Mouse (Mus musculus) spleen, adult 2 months (tissue): ENCODE data around the gene Ess2. TPM values are rescaled to one million over a fixed set of nuclear protein-coding genes. Genes with fewer than 3 reads are reported as not detected.

ENCODE experiments used
- DNase-seq, 2 experiments: peaks; one replicate each; pipeline versions ENCODE4 v3.0.0 to v3.0.0-alpha.2; 2012 to 2021; ENCODE audit warnings: low spot score in 2 of 2, low read depth in 1 of 2
- H3K27ac ChIP-seq: fragments of 200-500 bp; 2 replicates; pipeline ENCODE4 v1.5.1; 2012; ENCODE audit warnings: low read length, inconsistent platforms; ENCODE audit not compliant: insufficient read depth
- H3K27me3 ChIP-seq: fragments of 200-500 bp; 2 replicates; pipeline ENCODE4 v1.6.1; 2012; ENCODE audit warnings: mild to moderate bottlenecking, moderate library complexity, low read length, inconsistent platforms; ENCODE audit not compliant: control insufficient read depth, insufficient read depth
- H3K36me3 ChIP-seq: fragments of 200-500 bp; 2 replicates; pipeline ENCODE4 v1.6.1; 2012; ENCODE audit warnings: mild to moderate bottlenecking, low read length, inconsistent platforms; ENCODE audit not compliant: control insufficient read depth, insufficient read depth
- H3K4me1 ChIP-seq: fragments of 200-500 bp; 2 replicates; pipeline ENCODE4 v1.6.1; 2011; ENCODE audit warnings: inconsistent platforms; ENCODE audit not compliant: control insufficient read depth, insufficient read depth, insufficient read length
- H3K4me3 ChIP-seq: fragments of 200-500 bp; 2 replicates; pipeline ENCODE4 v1.5.1; 2011; ENCODE audit warnings: mild to moderate bottlenecking, inconsistent platforms; ENCODE audit not compliant: insufficient read depth, insufficient read length; ENCODE audit errors: extremely low read depth
- CTCF ChIP-seq: fragments of 200-500 bp; IDR thresholded peaks from 2 replicates; pipeline ENCODE4 v1.5.1; 2011; ENCODE audit warnings: mild to moderate bottlenecking, inconsistent platforms; ENCODE audit not compliant: insufficient read depth, insufficient read length, insufficient replicate concordance; ENCODE audit errors: extremely low read depth
- POLR2A ChIP-seq: fragments of 200-500 bp; IDR thresholded peaks from 2 replicates; pipeline ENCODE4 v1.6.1; 2011; ENCODE audit warnings: low read depth, low read length, inconsistent platforms
- WGBS: fragments of 180-500 bp; shearing (Covaris S2); methylation state at CpG from one replicate; pipeline ENCODE4 v1.1.7; 2018; 5-methylcytosine and 5-hydroxymethylcytosine counted together
- polyA plus RNA-seq: library from polyadenylated mRNA; depleted of rRNA; stranded (reverse); fragments of >200 nt; gene quantifications from 2 replicates; pipeline ENCODE4 v1.2.3, GENCODE M21; 2012

Gene Ess2
- polyA plus RNA-seq, 1 experiment, result 19.3 TPM

DNA sequence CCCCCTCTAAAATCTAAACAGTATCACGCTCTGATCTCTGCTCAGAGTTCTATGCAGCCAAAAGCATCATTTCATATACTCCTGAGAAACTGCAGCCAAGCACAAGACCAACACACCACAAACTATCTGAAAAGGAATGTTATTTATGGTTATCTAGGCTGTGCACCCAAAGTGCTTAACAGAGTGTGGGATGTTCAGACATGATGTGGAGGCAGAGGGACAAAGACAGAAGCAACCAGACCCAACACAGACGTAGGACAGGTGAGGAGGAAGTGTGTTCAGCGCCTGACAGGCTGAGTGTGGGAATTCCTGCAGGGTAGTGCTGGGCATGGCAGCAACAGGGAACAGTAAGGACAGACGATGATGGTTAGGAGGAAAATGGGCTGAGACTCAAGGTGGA lies 31.6 kb downstream of the Ess2 start:
- no peaks in the 10 kb centered on the region for H3K4me1 ChIP-seq
- no peak overlapping the region for H3K27ac ChIP-seq
- no peak for DNase-seq
- no peak overlapping the region for H3K4me3 ChIP-seq
- H3K36me3 ChIP-seq, result no peaks in the 10 kb centered on the region; the same call in 1 of the 2 replicates
- WGBS, result 94% methylated on average over 4 of the region's 4 CpGs
- H3K27me3 ChIP-seq, result no peaks in the 10 kb centered on the region
- TF ChIP-seq CTCF (no peak), POLR2A (no peak)

DNA sequence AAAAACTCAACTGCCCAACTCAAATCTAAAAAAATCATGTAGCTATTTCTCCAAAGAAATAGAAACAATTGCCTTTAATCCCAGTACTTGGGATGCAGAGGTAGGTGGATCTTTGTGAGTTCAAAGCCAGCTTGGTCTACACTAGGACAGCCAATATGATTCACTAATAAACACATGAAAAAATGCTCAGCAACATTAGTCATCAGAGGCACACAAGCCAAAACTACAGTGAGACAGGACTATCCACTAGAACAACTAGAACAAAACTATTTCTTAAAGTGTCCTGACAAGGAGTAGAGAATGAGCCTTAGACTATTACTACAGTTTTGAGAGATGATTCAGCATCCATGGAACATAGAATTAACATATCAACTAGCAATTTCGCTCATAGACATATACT lies 35.1 kb downstream of the Ess2 start:
- TF ChIP-seq POLR2A (no peak), CTCF (no peak)
- Histone ChIP-seq H3K4me3 (no peak overlapping the region), H3K4me1 (no peaks in the 10 kb centered on the region), H3K27ac (no peak overlapping the region), H3K27me3 (no peaks in the 10 kb centered on the region), H3K36me3 (peaks cover 6% of the 10 kb centered on the region)
- WGBS, result 88% methylated on average over 1 of the region's 1 CpGs
- no peak for DNase-seq

DNA sequence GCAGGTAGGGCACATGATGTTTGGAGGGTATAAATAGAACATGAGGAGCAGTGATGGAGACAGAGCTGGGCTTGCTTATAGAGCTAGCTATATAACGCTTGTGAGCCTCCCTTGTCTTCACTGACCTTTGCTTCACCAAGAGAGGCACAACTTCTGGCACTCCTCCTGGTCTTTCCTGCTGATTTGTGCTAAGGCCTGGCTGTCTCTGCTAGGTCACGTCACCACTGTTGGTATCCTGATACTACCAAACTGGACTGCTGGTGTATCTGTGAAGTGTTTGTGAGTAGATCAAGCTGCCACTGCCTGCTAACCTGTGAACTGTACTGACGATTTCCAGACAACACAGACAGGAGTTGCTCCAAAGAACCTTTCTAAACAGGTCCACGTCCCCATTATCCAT lies 36.0 kb downstream of the Ess2 start:
- H3K4me3 ChIP-seq, result no peak overlapping the region
- 97% methylated on average over 4 of the region's 4 CpGs for WGBS
- H3K36me3 ChIP-seq, result peaks cover 8% of the 10 kb centered on the region
- TF ChIP-seq POLR2A (no peak), CTCF (no peak)
- H3K4me1 ChIP-seq, result no peaks in the 10 kb centered on the region
- DNase-seq, result no peak
- H3K27ac ChIP-seq, result no peak overlapping the region
- H3K27me3 ChIP-seq, result no peaks in the 10 kb centered on the region

DNA sequence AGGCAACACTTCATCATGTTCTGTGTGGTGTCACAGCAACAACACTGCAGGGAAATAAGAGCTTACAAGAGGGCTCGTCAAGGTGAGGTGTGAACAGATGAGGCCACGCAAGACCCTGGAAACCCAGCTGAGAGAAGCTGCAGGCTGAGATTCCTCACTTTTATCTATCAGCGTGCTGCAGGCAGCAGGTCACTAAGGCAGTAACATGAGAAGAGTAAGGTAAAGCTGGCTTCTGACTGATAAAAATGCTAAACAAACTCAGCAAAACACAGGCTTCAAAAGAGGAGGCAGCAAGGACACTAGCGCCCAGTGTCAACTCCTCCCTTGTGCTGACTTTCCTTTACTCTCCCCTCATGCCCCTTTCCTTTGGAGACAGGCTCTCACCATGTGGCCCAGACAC lies 38.2 kb downstream of the Ess2 start:
- no peak overlapping the region for H3K4me3 ChIP-seq
- TF ChIP-seq CTCF (no peak), POLR2A (no peak)
- H3K27me3 ChIP-seq, result no peaks in the 10 kb centered on the region
- no peak for DNase-seq
- H3K4me1 ChIP-seq, result no peaks in the 10 kb centered on the region
- H3K27ac ChIP-seq, result no peak overlapping the region
- peaks cover 9% of the 10 kb centered on the region for H3K36me3 ChIP-seq
- 89% methylated on average over 4 of the region's 4 CpGs for WGBS

DNA sequence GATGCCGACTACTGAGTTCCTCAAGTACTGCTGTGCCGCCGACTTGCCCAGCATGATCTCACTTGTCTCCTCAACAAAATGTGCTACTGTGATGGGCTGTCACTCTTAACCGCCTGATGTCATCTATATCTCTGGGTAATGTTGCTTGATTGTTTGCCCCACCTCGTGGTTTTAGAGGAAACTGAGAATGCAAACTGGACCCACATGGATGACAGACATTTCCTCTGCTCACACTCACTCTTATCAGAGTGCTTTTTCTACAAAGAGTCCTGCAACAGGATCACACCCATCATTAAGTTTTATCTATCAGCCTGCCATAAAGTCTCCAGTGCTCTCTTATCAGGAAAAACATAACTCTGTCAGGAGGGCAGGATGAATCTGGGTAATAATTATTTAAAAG lies 39.9 kb downstream of the Ess2 start:
- H3K4me3 ChIP-seq, result no peak overlapping the region
- no peaks in the 10 kb centered on the region for H3K4me1 ChIP-seq
- TF ChIP-seq POLR2A, result no peak
- no peak for TF ChIP-seq CTCF
- no peaks in the 10 kb centered on the region for H3K27me3 ChIP-seq
- peaks cover 10% of the 10 kb centered on the region for H3K36me3 ChIP-seq
- WGBS, result 79% methylated on average over 5 of the region's 5 CpGs
- no peak for DNase-seq
- H3K27ac ChIP-seq, result no peak overlapping the region

DNA sequence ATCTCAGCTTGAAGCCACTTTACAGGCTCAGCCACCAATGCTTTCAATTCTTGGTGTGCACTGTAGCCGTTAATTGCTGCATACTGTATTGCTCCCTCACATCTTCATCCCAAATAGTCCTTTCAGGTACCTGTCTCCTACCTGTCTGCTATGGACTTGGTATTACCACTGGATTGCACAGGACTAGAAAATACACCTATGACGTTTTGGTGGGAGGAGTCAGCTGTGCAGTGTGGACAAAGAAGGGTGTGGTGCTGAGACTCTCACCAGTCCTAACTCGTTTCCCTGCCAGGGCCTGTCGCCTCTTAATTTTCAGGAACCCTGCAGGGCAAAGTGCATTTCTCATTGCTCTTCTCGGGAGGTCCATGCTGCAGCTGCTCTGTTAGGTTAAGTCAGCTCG lies 45.4 kb downstream of the Ess2 start:
- no peak for DNase-seq
- TF ChIP-seq CTCF (no peak), POLR2A (no peak)
- Histone ChIP-seq H3K36me3 (peaks cover 3% of the 10 kb centered on the region; the same call in 1 of the 2 replicates), H3K4me3 (no peak overlapping the region), H3K4me1 (no peaks in the 10 kb centered on the region), H3K27ac (no peak overlapping the region), H3K27me3 (no peaks in the 10 kb centered on the region)
- 77% methylated on average over 6 of the region's 6 CpGs for WGBS

DNA sequence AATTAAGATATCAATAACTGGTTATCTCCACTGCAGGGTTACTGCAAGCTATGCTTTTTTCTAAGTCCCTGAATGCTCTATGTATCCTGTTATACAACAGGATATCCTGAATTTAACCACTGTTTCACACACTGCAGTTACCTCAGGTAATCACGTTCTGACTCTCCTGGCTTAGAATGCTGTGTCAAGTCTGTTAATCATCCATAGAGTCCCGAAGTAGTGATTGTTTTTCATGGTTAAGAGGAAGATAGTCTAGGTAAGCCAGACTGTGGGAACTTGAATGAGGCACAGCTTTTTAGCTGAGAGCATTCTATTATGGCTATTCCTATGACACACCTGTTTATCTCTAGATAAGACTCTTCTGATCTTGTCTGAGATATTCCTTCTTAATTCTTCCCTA lies 45.9 kb downstream of the Ess2 start:
- no peaks in the 10 kb centered on the region for H3K27me3 ChIP-seq
- no peak for TF ChIP-seq POLR2A
- no peak for TF ChIP-seq CTCF
- no peaks in the 10 kb centered on the region for H3K4me1 ChIP-seq
- H3K36me3 ChIP-seq, result peaks cover 4% of the 10 kb centered on the region; the same call in 1 of the 2 replicates
- WGBS, result 30% methylated on average over 2 of the region's 2 CpGs
- DNase-seq, result no peak
- H3K27ac ChIP-seq, result no peak overlapping the region
- H3K4me3 ChIP-seq, result no peak overlapping the region
